Mouse (Mus musculus) intestine, postnatal 0 days (tissue): ENCODE measurements at regions not wholly inside any gene's neighbourhood (a gene's known extent, or its start where the extent isn't known, plus 50 kb on each side); places are given as distances from the start of the nearest gene placed in this dataset.

Experiments
- ATAC-seq: fragments of 200-750 bp; cut with Nextera tagmentation; 2 replicates; pipeline ENCODE4 v1.8.0; 2017; ENCODE audit warnings: mild to moderate bottlenecking, moderate TSS enrichment, moderate library complexity
- H3K27ac ChIP-seq: fragments of 300-500 bp; sonication (generic); 2 replicates; pipeline ENCODE4 v1.5.1; 2014; ENCODE audit warnings: mild to moderate bottlenecking, low read depth, low read length, moderate library complexity
- H3K27me3 ChIP-seq: fragments of 300-500 bp; sonication (generic); replicated peaks from 2 replicates; pipeline ENCODE4 v1.6.1; 2014; ENCODE audit warnings: low read length, mixed read lengths; ENCODE audit not compliant: control insufficient read depth, insufficient read depth
- H3K36me3 ChIP-seq: fragments of 300-500 bp; sonication (generic); 2 replicates; pipeline ENCODE4 v1.6.1; 2014; ENCODE audit warnings: mild to moderate bottlenecking, moderate library complexity; ENCODE audit not compliant: control insufficient read depth, insufficient read depth
- H3K4me1 ChIP-seq: fragments of 300-500 bp; sonication (generic); replicated peaks from 2 replicates; pipeline ENCODE4 v1.6.1; 2014; ENCODE audit warnings: antibody characterized with exemption, low read length, mixed read lengths; ENCODE audit not compliant: control insufficient read depth, insufficient read depth
- H3K4me2 ChIP-seq: fragments of 300-500 bp; sonication (generic); replicated peaks from 2 replicates; pipeline ENCODE4 v1.6.1; 2014; ENCODE audit warnings: low read depth, mild to moderate bottlenecking, moderate library complexity
- H3K4me3 ChIP-seq: fragments of 300-500 bp; sonication (generic); 2 replicates; pipeline ENCODE4 v1.5.1; 2014; ENCODE audit warnings: low read depth, low read length
- H3K9ac ChIP-seq: fragments of 300-500 bp; sonication (generic); 2 replicates; pipeline ENCODE4 v1.6.1; 2014; ENCODE audit warnings: mild to moderate bottlenecking, low read depth, low read length
- H3K9me3 ChIP-seq: fragments of 300-500 bp; sonication (generic); 2 replicates; pipeline ENCODE4 v1.6.1; 2016; ENCODE audit warnings: mixed run types; ENCODE audit not compliant: control insufficient read depth
- CTCF ChIP-seq: sonication (generic); IDR thresholded peaks from 2 replicates; pipeline ENCODE4 v1.5.1; 2016; ENCODE audit warnings: low read depth, mild to moderate bottlenecking, control low read depth, antibody characterized with exemption, moderate library complexity
- WGBS: fragments of 180-500 bp; shearing (Covaris S2); extraction: QIAGEN DNeasy Blood & Tissue Kit; methylation state at CpG from one replicate; pipeline ENCODE4 v1.1.7; 2014; 5-methylcytosine and 5-hydroxymethylcytosine counted together

GRCm38 (mm10) chr7:137618406-137619133, 181.2 kb downstream of the Glrx3 start:
- Histone ChIP-seq H3K4me3 (no peak overlapping the region), H3K36me3 (no peaks in the 10 kb centered on the region), H3K9ac (no peak overlapping the region), H3K4me1 (no peaks in the 10 kb centered on the region), H3K27me3 (no peaks in the 10 kb centered on the region), H3K4me2 (no peak overlapping the region), H3K27ac (no peak overlapping the region), H3K9me3 (no peaks in the 10 kb centered on the region)
- TF ChIP-seq CTCF: no peak
- 48% methylated on average over 5 of the region's 5 CpGs for WGBS
- no peak for ATAC-seq

GRCm38 (mm10) chr7:137619286-137619789, 181.9 kb downstream of the Glrx3 start:
- ATAC-seq: no peak
- WGBS: 76% methylated on average over 6 of the region's 6 CpGs

GRCm38 (mm10) chr7:137628266-137628665, 190.9 kb downstream of the Glrx3 start:
- TF ChIP-seq CTCF: no peak
- Histone ChIP-seq H3K4me2 (no peak overlapping the region), H3K36me3 (no peaks in the 10 kb centered on the region), H3K27me3 (no peaks in the 10 kb centered on the region), H3K9me3 (no peaks in the 10 kb centered on the region), H3K9ac (no peak overlapping the region), H3K4me3 (no peak overlapping the region), H3K4me1 (no peaks in the 10 kb centered on the region), H3K27ac (no peak overlapping the region)
- WGBS: 87% methylated on average over 3 of the region's 3 CpGs
- no peak for ATAC-seq

More at GRCm38 (mm10) chr7:137619286-137619789, 181.9 kb downstream of the Glrx3 start:
- Histone ChIP-seq H3K4me1 (no peaks in the 10 kb centered on the region), H3K27me3 (no peaks in the 10 kb centered on the region), H3K4me2 (no peak overlapping the region), H3K9ac (no peak overlapping the region), H3K4me3 (no peak overlapping the region), H3K36me3 (no peaks in the 10 kb centered on the region), H3K9me3 (no peaks in the 10 kb centered on the region), H3K27ac (no peak overlapping the region)
- TF ChIP-seq CTCF: no peak

- no peak for ATAC-seq
- H3K9me3 ChIP-seq: no peaks in the 10 kb centered on the region
- no peak overlapping the region for H3K9ac ChIP-seq
Measured at GRCm38 (mm10) chr7:137629540-137629939, 192.1 kb downstream of the Glrx3 start.

GRCm38 (mm10) chr7:137648621-137649020, 211.2 kb downstream of the Glrx3 start:
- Histone ChIP-seq H3K4me3 (no peak overlapping the region), H3K27ac (no peak overlapping the region), H3K36me3 (no peaks in the 10 kb centered on the region), H3K4me2 (no peak overlapping the region), H3K4me1 (no peaks in the 10 kb centered on the region), H3K9ac (no peak overlapping the region), H3K9me3 (no peaks in the 10 kb centered on the region), H3K27me3 (no peaks in the 10 kb centered on the region)
- no peak for TF ChIP-seq CTCF
- no peak for ATAC-seq
- 69% methylated on average over 6 of the region's 6 CpGs for WGBS

More at GRCm38 (mm10) chr7:137629540-137629939, 192.1 kb downstream of the Glrx3 start:
- H3K27ac ChIP-seq: no peak overlapping the region
- H3K4me3 ChIP-seq: no peak overlapping the region
- H3K4me1 ChIP-seq: no peaks in the 10 kb centered on the region
- TF ChIP-seq CTCF: no peak
- no peaks in the 10 kb centered on the region for H3K36me3 ChIP-seq
- WGBS: 90% methylated on average over 5 of the region's 5 CpGs
- H3K4me2 ChIP-seq: no peak overlapping the region
- H3K27me3 ChIP-seq: no peaks in the 10 kb centered on the region

- no peak for TF ChIP-seq CTCF
- no peak for ATAC-seq
- no peaks in the 10 kb centered on the region for H3K9me3 ChIP-seq
Measured at GRCm38 (mm10) chr7:137649650-137650049, 212.2 kb downstream of the Glrx3 start.

More at GRCm38 (mm10) chr7:137649650-137650049, 212.2 kb downstream of the Glrx3 start:
- H3K4me2 ChIP-seq: no peak overlapping the region
- no peak overlapping the region for H3K9ac ChIP-seq
- WGBS: 72% methylated on average over 6 of the region's 6 CpGs
- no peaks in the 10 kb centered on the region for H3K4me1 ChIP-seq
- H3K27ac ChIP-seq: no peak overlapping the region
- H3K36me3 ChIP-seq: no peaks in the 10 kb centered on the region
- no peaks in the 10 kb centered on the region for H3K27me3 ChIP-seq
- H3K4me3 ChIP-seq: no peak overlapping the region
